Mouse (Mus musculus): ENCODE measurements around the gene Immp2l. TPM values are rescaled to one million over a fixed set of nuclear protein-coding genes. Genes with fewer than 3 reads are reported as not detected.

Immp2l gene
- total and polyA plus RNA-seq, 2 experiments: 35.8 to 133 TPM

GRCm38 (mm10) chr12:41416635-41417034, 392.7 kb downstream of the Immp2l start:
- Histone ChIP-seq H3K9ac (ENCODE audit: low read depth, low read length) (no peak overlapping the region), H3K27me3 (ENCODE audit: control insufficient read depth, insufficient read depth, low read length) (no peaks in the 10 kb centered on the region), H3K4me1 (ENCODE audit: control insufficient read depth, insufficient read depth, low read length) (peaks cover 6% of the 10 kb centered on the region; the same call in 1 of the 2 replicates), H3K27ac (replicated peaks; ENCODE audit: insufficient read depth, low read depth, low read length) (no peak overlapping the region), H3K79me2 (ENCODE audit: control insufficient read depth, insufficient read depth, low read length) (no peaks in the 10 kb centered on the region), H3K36me3 (ENCODE audit: control insufficient read depth, insufficient read depth, low read length) (no peaks in the 10 kb centered on the region), H3K4me3 (ENCODE audit: insufficient read depth, low read depth, low read length) (no peak overlapping the region)
- TF ChIP-seq CTCF (IDR thresholded peaks at IDR 0.05; ENCODE audit: low read depth, low read length) (no peak), POLR2A (IDR thresholded peaks at IDR 0.05; ENCODE audit: extremely low read depth, insufficient read depth, low read length) (no peak)
- DNase-seq (ENCODE audit: extremely low read depth, low read depth, low spot score): peak; percentile 17

- Histone ChIP-seq H3K27me3 (ENCODE audit: control insufficient read depth, insufficient read depth, low read length) (no peaks in the 10 kb centered on the region), H3K4me3 (ENCODE audit: insufficient read depth, low read depth, low read length) (no peak overlapping the region), H3K79me2 (ENCODE audit: control insufficient read depth, insufficient read depth, low read length) (no peaks in the 10 kb centered on the region), H3K27ac (replicated peaks; ENCODE audit: insufficient read depth, low read depth, low read length) (no peak overlapping the region), H3K9ac (ENCODE audit: low read depth, low read length) (no peak overlapping the region), H3K4me1 (ENCODE audit: control insufficient read depth, insufficient read depth, low read length) (peaks cover 6% of the 10 kb centered on the region; the same call in 1 of the 2 replicates), H3K36me3 (ENCODE audit: control insufficient read depth, insufficient read depth, low read length) (no peaks in the 10 kb centered on the region)
- 13% methylated on average over 3 of the region's 3 CpGs for WGBS
- peak; percentile 82 for DNase-seq (ENCODE audit: extremely low read depth, low read depth, low spot score)
- no peak for TF ChIP-seq POLR2A (IDR thresholded peaks at IDR 0.05; ENCODE audit: extremely low read depth, insufficient read depth, low read length)
- no peak for TF ChIP-seq CTCF (IDR thresholded peaks at IDR 0.05; ENCODE audit: low read depth, low read length)
These were observed 393.2 kb downstream of the Immp2l start for GRCm38 (mm10) chr12:41417099-41417498.

DNA sequence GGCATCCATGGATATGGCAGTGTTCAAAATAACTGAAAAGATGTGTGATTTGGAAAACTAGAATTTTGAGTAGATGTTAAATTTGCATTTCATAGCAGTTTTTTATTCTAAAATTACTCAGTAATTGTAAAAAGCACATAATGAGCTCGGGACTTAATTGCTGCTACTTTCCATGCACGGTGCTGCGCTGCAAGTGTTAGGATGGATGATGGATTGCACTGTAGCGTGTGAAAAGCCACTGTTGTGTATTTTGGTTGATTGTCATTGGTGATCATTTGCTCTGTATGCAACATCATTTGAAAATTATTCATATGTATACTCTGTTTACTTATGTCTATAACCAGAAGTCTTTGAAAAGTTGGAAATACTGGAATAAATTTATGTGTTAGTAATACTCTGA, 394.1 kb downstream of the Immp2l start:
- H3K27ac ChIP-seq (replicated peaks; ENCODE audit: insufficient read depth, low read depth, low read length): no peak overlapping the region
- no peak overlapping the region for H3K4me3 ChIP-seq (ENCODE audit: insufficient read depth, low read depth, low read length)
- 96% methylated on average over 4 of the region's 4 CpGs for WGBS
- H3K9ac ChIP-seq (ENCODE audit: low read depth, low read length): no peak overlapping the region
- no peaks in the 10 kb centered on the region for H3K27me3 ChIP-seq (ENCODE audit: control insufficient read depth, insufficient read depth, low read length)
- peaks cover 6% of the 10 kb centered on the region; the same call in 1 of the 2 replicates for H3K4me1 ChIP-seq (ENCODE audit: control insufficient read depth, insufficient read depth, low read length)
- H3K79me2 ChIP-seq (ENCODE audit: control insufficient read depth, insufficient read depth, low read length): no peaks in the 10 kb centered on the region
- TF ChIP-seq CTCF (IDR thresholded peaks at IDR 0.05; ENCODE audit: low read depth, low read length) (no peak), POLR2A (IDR thresholded peaks at IDR 0.05; ENCODE audit: extremely low read depth, insufficient read depth, low read length) (no peak)
- H3K36me3 ChIP-seq (ENCODE audit: control insufficient read depth, insufficient read depth, low read length): no peaks in the 10 kb centered on the region
- DNase-seq (ENCODE audit: extremely low read depth, low read depth, low spot score): no peak

DNA sequence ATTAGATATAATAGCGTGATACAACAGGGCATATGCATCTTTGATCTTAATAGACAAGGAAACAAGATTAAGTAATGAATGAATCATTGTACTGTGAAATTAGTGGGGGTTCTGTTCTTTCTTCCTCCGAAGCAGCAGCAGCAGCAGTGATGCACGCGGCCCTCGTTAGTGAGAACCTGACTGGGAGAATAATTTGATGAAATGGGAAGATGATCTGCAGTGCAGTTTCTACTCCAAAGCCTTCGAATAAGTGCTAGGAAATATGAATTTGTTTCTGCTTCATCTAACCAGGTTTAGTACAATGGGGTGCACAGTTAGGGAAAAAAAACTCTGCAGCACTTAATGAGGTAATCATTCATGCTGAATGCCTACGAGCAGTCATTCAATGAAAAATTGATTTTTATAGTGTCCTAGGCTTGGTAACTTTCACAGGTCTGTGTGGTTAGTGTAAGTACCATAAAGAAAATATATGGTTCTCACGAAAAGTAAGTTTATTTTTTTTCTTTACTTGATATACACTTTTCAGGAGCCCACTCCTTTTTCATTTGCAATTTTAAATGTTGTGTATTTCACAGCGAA, 401.3 kb downstream of the Immp2l start:
- 89% methylated on average over 9 of the region's 9 CpGs for WGBS
- H3K9ac ChIP-seq (ENCODE audit: low read depth, low read length): no peak overlapping the region
- H3K4me3 ChIP-seq (ENCODE audit: insufficient read depth, low read depth, low read length): no peak overlapping the region
- H3K27ac ChIP-seq (replicated peaks; ENCODE audit: insufficient read depth, low read depth, low read length): no peak overlapping the region
- H3K79me2 ChIP-seq (ENCODE audit: control insufficient read depth, insufficient read depth, low read length): no peaks in the 10 kb centered on the region
- H3K36me3 ChIP-seq (ENCODE audit: control insufficient read depth, insufficient read depth, low read length): no peaks in the 10 kb centered on the region
- H3K27me3 ChIP-seq (ENCODE audit: control insufficient read depth, insufficient read depth, low read length): no peaks in the 10 kb centered on the region
- no peak for DNase-seq (ENCODE audit: extremely low read depth, low read depth, low spot score)
- H3K4me1 ChIP-seq (ENCODE audit: control insufficient read depth, insufficient read depth, low read length): no peaks in the 10 kb centered on the region
- TF ChIP-seq POLR2A (IDR thresholded peaks at IDR 0.05; ENCODE audit: extremely low read depth, insufficient read depth, low read length) (no peak), CTCF (IDR thresholded peaks at IDR 0.05; ENCODE audit: low read depth, low read length) (no peak)

GRCm38 (mm10) chr12:41427464-41427863, 403.6 kb downstream of the Immp2l start:
- no peak for DNase-seq (ENCODE audit: extremely low read depth, low read depth, low spot score)
- WGBS: 90% methylated on average over 5 of the region's 5 CpGs
- Histone ChIP-seq H3K36me3 (ENCODE audit: control insufficient read depth, insufficient read depth, low read length) (no peaks in the 10 kb centered on the region), H3K27ac (replicated peaks; ENCODE audit: insufficient read depth, low read depth, low read length) (no peak overlapping the region), H3K79me2 (ENCODE audit: control insufficient read depth, insufficient read depth, low read length) (no peaks in the 10 kb centered on the region), H3K27me3 (ENCODE audit: control insufficient read depth, insufficient read depth, low read length) (no peaks in the 10 kb centered on the region), H3K4me1 (ENCODE audit: control insufficient read depth, insufficient read depth, low read length) (no peaks in the 10 kb centered on the region), H3K4me3 (ENCODE audit: insufficient read depth, low read depth, low read length) (no peak overlapping the region), H3K9ac (ENCODE audit: low read depth, low read length) (no peak overlapping the region)
- TF ChIP-seq POLR2A (IDR thresholded peaks at IDR 0.05; ENCODE audit: extremely low read depth, insufficient read depth, low read length): no peak
- TF ChIP-seq CTCF (IDR thresholded peaks at IDR 0.05; ENCODE audit: low read depth, low read length): no peak

DNA sequence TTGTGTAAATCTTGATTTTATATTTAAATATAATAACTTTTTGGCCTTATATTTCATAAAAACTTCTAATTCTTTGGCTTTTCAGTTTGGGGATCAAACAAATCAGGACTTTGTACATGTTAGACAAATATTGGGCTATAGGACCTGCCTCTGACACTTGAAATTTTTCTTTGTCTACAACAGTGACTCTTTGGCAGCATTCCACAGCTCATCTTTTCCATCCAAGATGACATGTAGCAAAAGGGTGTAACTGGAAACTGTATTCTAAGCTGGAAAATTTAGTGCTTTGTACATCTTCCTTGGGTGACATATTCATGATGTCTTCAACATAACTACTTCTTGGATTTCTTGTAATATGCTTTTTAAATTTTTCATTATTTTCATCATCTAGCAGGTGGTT, 404.9 kb downstream of the Immp2l start:
- no peaks in the 10 kb centered on the region for H3K79me2 ChIP-seq (ENCODE audit: control insufficient read depth, insufficient read depth, low read length)
- no peak for DNase-seq (ENCODE audit: extremely low read depth, low read depth, low spot score)

More for the DNA sequence above, 404.9 kb downstream of the Immp2l start:
- TF ChIP-seq POLR2A (IDR thresholded peaks at IDR 0.05; ENCODE audit: extremely low read depth, insufficient read depth, low read length) (no peak), CTCF (IDR thresholded peaks at IDR 0.05; ENCODE audit: low read depth, low read length) (no peak)
- no peaks in the 10 kb centered on the region for H3K36me3 ChIP-seq (ENCODE audit: control insufficient read depth, insufficient read depth, low read length)
- H3K27me3 ChIP-seq (ENCODE audit: control insufficient read depth, insufficient read depth, low read length): no peaks in the 10 kb centered on the region
- H3K27ac ChIP-seq (replicated peaks; ENCODE audit: insufficient read depth, low read depth, low read length): no peak overlapping the region
- no peak overlapping the region for H3K9ac ChIP-seq (ENCODE audit: low read depth, low read length)
- no peaks in the 10 kb centered on the region for H3K4me1 ChIP-seq (ENCODE audit: control insufficient read depth, insufficient read depth, low read length)
- H3K4me3 ChIP-seq (ENCODE audit: insufficient read depth, low read depth, low read length): no peak overlapping the region

Measured in liver, adult 2 months (tissue).